Mouse (Mus musculus) 3134 (cell line): ENCODE measurements around the gene Madcam1.

Source experiments
- DNase-seq: peaks from one replicate; pipeline ENCODE4 v3.0.0-alpha.2; 2011; ENCODE audit warnings: low spot score; ENCODE audit not compliant: insufficient read length; ENCODE audit errors: extremely low read depth

Madcam1 gene

DNA sequence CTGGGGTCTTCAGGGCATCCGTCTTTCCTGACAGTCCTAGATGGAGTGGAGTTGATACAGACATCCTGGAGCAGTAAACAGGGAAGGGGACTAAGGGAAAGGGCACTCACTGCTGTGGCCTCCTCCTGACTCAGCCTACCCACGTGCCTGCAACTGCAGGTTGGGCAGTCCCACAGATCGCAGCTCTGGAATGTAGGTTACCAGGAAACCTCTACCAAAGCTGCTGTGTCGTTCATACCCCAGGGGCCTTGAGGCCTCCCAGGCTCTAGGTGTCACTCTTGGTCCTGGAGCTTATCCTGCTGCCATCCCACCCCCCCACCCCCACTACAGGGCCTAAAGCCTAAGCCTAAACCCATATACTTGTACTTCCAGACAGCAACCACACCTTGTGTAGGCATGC, 43.4 kb downstream of the Madcam1 start:
- no peak for DNase-seq

DNA sequence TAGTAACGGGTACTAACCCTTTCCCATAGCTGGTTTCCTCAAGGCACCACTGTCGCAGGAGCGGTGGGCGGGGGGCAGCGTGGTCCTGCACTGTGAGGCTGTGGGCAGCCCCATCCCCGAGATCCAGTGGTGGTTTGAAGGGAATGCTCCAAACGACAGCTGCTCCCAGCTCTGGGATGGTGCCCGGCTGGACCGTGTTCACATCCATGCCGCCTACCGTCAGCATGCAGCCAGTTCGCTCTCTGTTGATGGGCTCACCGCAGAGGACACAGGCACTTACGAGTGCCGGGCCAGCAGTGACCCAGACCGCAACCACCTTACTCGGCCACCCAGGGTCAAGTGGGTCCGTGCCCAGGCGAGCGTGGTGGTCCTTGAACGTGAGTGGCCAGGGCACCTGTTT, 44.3 kb downstream of the Madcam1 start:
- no peak for DNase-seq

DNA sequence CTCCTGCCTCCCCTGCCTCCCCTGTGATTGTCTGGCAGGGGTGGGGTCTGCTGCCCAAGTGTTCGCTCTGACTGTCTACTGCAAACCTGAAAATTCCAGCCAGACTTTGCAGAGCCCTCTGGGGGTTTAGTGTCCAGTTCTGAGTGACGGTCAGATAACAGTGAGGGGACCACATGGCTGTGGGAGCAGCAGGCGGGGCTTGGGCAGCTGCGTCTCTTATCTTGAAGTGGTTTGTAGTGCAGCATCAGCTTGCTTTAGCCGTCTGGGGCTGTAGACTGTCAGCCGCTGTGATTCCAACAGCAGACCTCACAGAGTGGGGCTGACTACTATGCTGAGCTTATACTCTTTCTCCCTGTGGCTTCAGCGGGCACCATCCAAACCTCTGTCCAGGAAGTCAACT, 44.9 kb downstream of the Madcam1 start:
- no peak for DNase-seq

DNA sequence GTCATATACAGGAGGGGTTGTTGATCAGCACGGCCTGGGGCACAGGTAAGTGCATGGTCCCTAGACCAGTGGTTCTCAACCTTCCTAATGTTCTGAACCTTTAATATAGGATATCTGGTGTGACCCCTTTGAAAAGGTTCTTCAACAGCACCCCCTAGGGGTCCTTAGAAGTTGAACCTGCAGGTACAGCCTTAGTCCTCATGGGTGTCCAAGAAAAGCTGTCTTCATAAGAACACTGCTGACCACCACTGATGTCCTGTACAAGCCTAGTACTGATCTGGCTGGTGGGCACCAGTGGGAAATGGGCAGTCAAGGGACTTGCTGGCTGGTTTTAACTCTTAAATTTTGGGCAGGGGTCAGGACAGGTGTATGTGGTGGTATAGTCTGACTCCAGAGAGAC, 47.7 kb downstream of the Madcam1 start:
- no peak for DNase-seq

DNA sequence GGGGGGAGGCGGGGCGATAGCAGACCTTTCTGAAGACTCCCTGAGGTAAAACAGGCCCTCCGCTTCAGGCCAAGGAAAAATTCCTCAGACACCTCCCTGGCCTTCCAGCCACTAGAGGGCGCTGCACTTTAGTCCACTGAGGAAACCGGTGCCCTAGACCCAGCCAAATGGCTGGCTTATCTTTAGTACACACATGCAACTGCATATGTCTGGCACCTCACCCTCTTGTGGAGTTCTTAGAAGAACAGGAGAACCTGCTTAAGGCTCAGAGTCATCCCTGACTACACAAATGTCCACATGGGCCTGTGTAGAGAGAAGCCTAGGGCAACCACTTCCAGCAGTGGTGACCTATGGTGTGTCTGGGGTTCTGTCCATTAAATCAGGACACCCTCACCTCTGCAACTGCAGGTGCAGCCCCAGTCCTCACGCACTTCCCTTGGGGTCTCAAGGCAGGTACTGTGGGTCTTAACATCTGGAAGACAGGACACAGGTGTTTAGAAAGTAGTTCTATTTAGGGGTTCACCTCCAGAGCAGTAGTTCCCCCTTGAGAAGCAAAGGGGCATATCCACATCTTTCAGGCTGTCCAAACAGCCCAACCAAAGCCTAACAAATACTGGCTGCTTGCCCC, 48.3 kb downstream of the Madcam1 start:
- DNase-seq, result no peak

DNA sequence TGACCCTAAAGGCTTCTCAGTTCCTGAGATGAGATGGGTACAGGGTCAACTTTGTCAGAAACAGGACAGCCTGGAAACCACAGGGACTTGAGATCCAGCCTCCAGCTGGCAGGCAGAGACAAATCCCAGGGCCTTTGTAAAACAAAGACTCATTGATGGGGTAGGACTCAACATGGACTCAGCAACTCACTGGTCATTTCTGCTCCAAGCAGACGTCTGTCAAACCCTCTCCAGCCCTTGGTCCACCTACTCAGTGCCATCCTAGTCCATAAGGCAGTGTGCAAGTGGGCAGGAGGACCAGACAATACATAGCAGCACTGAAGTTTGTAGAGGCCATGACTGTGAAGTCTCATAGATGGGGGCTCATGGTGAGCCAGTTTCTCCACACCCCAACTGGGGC, 48.8 kb downstream of the Madcam1 start:
- no peak for DNase-seq

DNA sequence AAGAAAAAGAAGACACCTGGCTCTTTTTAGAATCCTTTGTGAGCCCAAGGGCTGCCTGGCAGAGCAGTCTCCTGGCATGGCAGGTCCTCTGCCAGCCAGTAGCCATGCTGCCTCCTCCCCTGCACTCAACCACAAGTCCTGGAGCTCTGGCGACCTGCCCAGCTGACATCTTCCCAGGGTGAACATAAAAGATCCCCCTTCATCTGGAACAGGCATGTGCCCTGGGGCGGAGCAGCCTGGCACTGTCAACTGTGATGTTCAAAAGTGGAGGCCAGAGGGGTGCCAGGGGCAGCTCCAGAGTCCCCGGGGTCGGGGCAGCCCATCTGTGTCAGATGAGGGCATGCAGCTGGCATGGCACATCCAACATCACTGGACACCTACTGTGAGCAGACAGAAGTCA, 50.6 kb downstream of the Madcam1 start:
- DNase-seq, result no peak

DNA sequence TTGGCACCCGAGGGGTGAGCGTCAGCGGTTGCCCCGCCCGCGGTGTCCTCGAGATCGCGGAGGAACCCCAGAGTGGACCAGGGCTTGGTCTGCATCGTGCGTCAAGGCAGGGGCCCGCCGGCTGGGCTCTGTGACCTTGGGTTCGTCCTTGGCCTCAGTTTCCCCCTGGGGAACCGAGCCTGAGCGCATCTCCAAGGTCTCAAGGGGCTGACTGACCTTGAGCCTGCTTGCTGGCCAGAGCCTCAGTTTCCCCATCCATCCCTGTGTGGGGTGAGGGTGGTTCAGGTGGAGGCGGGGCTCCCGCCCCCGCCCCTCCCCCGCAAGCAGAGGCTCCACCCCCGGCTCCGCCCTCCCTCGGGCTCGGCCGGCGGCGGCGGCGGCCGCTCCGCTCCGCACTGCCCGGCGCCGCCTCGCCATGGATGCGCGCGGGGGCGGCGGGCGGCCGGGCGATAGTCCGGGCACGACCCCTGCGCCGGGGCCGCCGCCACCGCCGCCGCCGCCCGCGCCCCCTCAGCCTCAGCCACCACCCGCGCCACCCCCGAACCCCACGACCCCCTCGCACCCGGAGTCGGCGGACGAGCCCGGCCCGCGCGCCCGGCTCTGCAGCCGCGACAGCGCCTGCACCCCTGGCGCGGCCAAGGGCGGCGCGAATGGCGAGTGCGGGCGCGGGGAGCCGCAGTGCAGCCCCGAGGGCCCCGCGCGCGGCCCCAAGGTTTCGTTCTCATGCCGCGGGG, 52.1 kb downstream of the Madcam1 start, which contains the start of gene Hcn2:
Hcn2 (plus strand) TSS at position 381 of the 734 bp plus-strand sequence.
- no peak for DNase-seq

DNA sequence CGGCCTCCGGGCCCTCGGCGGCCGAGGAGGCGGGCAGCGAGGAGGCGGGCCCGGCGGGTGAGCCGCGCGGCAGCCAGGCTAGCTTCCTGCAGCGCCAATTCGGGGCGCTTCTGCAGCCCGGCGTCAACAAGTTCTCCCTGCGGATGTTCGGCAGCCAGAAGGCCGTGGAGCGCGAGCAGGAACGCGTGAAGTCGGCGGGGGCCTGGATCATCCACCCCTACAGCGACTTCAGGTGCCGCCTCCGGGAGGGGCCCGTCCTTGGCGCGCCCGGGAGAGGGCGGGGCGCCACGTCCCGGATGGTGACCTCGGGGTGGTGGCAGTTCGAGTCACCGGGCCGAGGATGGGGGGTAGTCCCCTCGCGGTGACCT, 52.6 kb downstream of the Madcam1 start:
- no peak for DNase-seq

DNA sequence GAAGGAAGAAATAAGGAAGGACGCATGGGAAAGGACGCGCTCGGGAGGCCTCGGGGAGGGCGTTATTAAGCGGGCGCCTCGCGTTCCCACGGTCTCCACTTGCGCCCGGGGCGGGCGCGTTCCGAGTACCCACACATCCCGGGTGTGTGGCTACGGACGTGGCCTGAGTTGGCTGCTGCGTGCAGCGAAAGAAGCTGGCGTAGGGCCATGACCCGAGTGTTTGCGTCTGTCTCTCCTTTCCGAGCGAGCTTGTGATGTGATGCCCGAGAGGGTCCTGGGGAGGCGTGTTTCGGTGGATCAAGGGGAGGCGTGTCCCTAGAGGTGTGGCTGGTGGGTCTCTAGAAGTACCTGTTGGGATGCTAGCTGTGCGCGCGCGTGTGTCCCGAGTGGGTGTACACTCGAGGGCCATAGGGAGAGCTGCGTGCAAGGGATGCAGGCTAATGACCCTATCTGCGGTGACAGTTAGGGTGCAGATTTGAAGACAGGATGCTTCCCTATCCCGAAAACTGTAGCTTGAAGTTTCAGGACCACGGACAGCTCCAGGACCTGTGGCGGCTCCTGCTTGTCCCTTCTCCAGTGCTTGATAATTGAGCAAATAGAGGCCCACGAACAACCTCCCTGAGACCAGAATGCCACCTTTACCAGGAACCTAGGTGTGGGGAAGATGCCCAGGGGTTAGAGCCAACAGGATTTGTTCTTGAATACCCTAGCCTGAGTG, 53.4 kb downstream of the Madcam1 start:
- DNase-seq, result no peak
